Mouse (Mus musculus) cerebellum, adult 9-10 months (tissue): ENCODE measurements around the gene Fmn2.

Experiments used
- DNase-seq: peaks from one replicate; pipeline ENCODE4 v3.0.0; 2022

Gene Fmn2

GRCm38 (mm10) chr1:174836861-174837260, 335.2 kb downstream of the Fmn2 start:
- no peak for DNase-seq

GRCm38 (mm10) chr1:174844786-174845185, 343.2 kb downstream of the Fmn2 start:
- DNase-seq = no peak

- DNase-seq = no peak
Measured at GRCm38 (mm10) chr1:174856188-174856587, 354.6 kb downstream of the Fmn2 start.

- DNase-seq = no peak
Measured at GRCm38 (mm10) chr1:174860407-174861118, 358.9 kb downstream of the Fmn2 start.
